Mouse (Mus musculus) midbrain, embryonic 16.5 days (tissue): ENCODE measurements around the gene Lztr1. TPM values are rescaled to one million over a fixed set of nuclear protein-coding genes. Genes with fewer than 3 reads are reported as not detected.

Experiments used
- ATAC-seq: fragments of 200-750 bp; cut with Nextera tagmentation; 2 replicates; pipeline ENCODE4 v1.8.0; 2017; ENCODE audit warnings: moderate TSS enrichment
- H3K27ac ChIP-seq: fragments of 300-500 bp; sonication (generic); 2 replicates; pipeline ENCODE4 v1.5.1; 2014; ENCODE audit warnings: mild to moderate bottlenecking, low read length, mixed read lengths
- H3K27me3 ChIP-seq: fragments of 300-500 bp; sonication (generic); 2 replicates; pipeline ENCODE4 v1.6.1; 2014; ENCODE audit warnings: low read depth, low read length, mixed read lengths; ENCODE audit not compliant: control insufficient read depth, insufficient read depth
- H3K36me3 ChIP-seq: fragments of 300-500 bp; sonication (generic); 2 replicates; pipeline ENCODE4 v1.6.1; 2014; ENCODE audit warnings: mild to moderate bottlenecking, low read length, moderate library complexity, mixed read lengths; ENCODE audit not compliant: control insufficient read depth, insufficient read depth
- H3K4me1 ChIP-seq: fragments of 300-500 bp; sonication (generic); 2 replicates; pipeline ENCODE4 v1.6.1; 2014; ENCODE audit warnings: mild to moderate bottlenecking, low read length, mixed read lengths; ENCODE audit not compliant: control insufficient read depth, insufficient read depth
- H3K4me2 ChIP-seq: fragments of 300-500 bp; sonication (generic); 2 replicates; pipeline ENCODE4 v1.6.1; 2014; ENCODE audit warnings: mild to moderate bottlenecking, low read length, mixed read lengths
- H3K4me3 ChIP-seq: fragments of 300-500 bp; sonication (generic); 2 replicates; pipeline ENCODE4 v1.5.1; 2014; ENCODE audit warnings: low read depth, mild to moderate bottlenecking, low read length, moderate library complexity, mixed read lengths
- H3K9ac ChIP-seq: fragments of 300-500 bp; sonication (generic); 2 replicates; pipeline ENCODE4 v1.6.1; 2014; ENCODE audit warnings: low read depth, low read length, mixed read lengths
- H3K9me3 ChIP-seq: fragments of 300-500 bp; sonication (generic); replicated peaks from 2 replicates; pipeline ENCODE4 v1.6.1; 2014; ENCODE audit warnings: mild to moderate bottlenecking, low read length, mixed read lengths; ENCODE audit not compliant: control insufficient read depth, poor library complexity, severe bottlenecking
- WGBS: fragments of 180-500 bp; shearing (Covaris S2); extraction: QIAGEN DNeasy Blood & Tissue Kit; methylation state at CpG from one replicate; pipeline ENCODE4 v1.1.7; 2014; 5-methylcytosine and 5-hydroxymethylcytosine counted together
- polyA plus RNA-seq: library from polyadenylated mRNA; unstranded; fragments of >200 nt; fragmentation: Nextera tagmentation; extraction: Ambion mirVana; gene quantifications from 2 replicates; pipeline ENCODE4 v1.2.1, GENCODE M21; 2015

Lztr1 gene
- polyA plus RNA-seq, 1 experiment from 2014 or later, result 151 TPM

- Histone ChIP-seq H3K4me3 (no peak overlapping the region), H3K4me1 (peaks cover 13% of the 10 kb centered on the region), H3K9me3 (no peaks in the 10 kb centered on the region), H3K27me3 (no peaks in the 10 kb centered on the region), H3K36me3 (no peaks in the 10 kb centered on the region), H3K4me2 (no peak overlapping the region), H3K9ac (no peak overlapping the region), H3K27ac (no peak overlapping the region)
- WGBS, result 70% methylated on average over 4 of the region's 4 CpGs
- ATAC-seq, result no peak
Observed at GRCm38 (mm10) chr16:17478331-17478943, 30.1 kb upstream of the Lztr1 start.

- Histone ChIP-seq H3K4me2 (no peak overlapping the region), H3K4me1 (peaks cover 9% of the 10 kb centered on the region), H3K27me3 (no peaks in the 10 kb centered on the region), H3K9me3 (no peaks in the 10 kb centered on the region), H3K27ac (no peak overlapping the region), H3K4me3 (no peak overlapping the region), H3K9ac (no peak overlapping the region), H3K36me3 (peaks cover 16% of the 10 kb centered on the region)
- ATAC-seq, result no peak
- WGBS, result 90% methylated on average over 2 of the region's 2 CpGs
Observed at GRCm38 (mm10) chr16:17481465-17481864, 27.0 kb upstream of the Lztr1 start.

GRCm38 (mm10) chr16:17486505-17486904 lies 22.0 kb upstream of the Lztr1 start:
- Histone ChIP-seq H3K27ac (no peak overlapping the region), H3K4me2 (no peak overlapping the region), H3K9me3 (no peaks in the 10 kb centered on the region), H3K4me1 (peaks cover 9% of the 10 kb centered on the region; the same call in 1 of the 2 replicates), H3K4me3 (no peak overlapping the region), H3K27me3 (peaks cover 3% of the 10 kb centered on the region), H3K9ac (no peak overlapping the region), H3K36me3 (peaks cover 20% of the 10 kb centered on the region)
- 40% methylated on average over 3 of the region's 3 CpGs for WGBS
- no peak for ATAC-seq

- Histone ChIP-seq H3K27ac (no peak overlapping the region), H3K9ac (peak overlapping the region; percentile 74), H3K4me3 (peak overlapping the region; percentile 46), H3K36me3 (peaks cover 17% of the 10 kb centered on the region), H3K27me3 (peaks cover 3% of the 10 kb centered on the region), H3K4me2 (peak overlapping the region; percentile 94), H3K9me3 (no peaks in the 10 kb centered on the region), H3K4me1 (peaks cover 9% of the 10 kb centered on the region; the same call in 1 of the 2 replicates)
- peak; percentile 23; the same call in 1 of the 2 replicates for ATAC-seq
- 45% methylated on average over 14 of the region's 14 CpGs for WGBS
Observed at GRCm38 (mm10) chr16:17488478-17489468, 19.7 kb upstream of the Lztr1 start.

GRCm38 (mm10) chr16:17489469-17490111 lies 18.9 kb upstream of the Lztr1 start, which contains the start of gene Aifm3:
Aifm3 (plus strand) TSS chr16:17489611.
- no peaks in the 10 kb centered on the region for H3K9me3 ChIP-seq
- H3K4me2 ChIP-seq, result peak within 1 kb of the TSS; percentile 94
- peaks cover 3% of the 10 kb centered on the region for H3K27me3 ChIP-seq
- under 1% methylated on average over 39 of the region's 47 CpGs for WGBS
- H3K9ac ChIP-seq, result peak within 1 kb of the TSS; percentile 74
- peak within 1 kb of the TSS; percentile 46 for H3K4me3 ChIP-seq
- peaks cover 9% of the 10 kb centered on the region; the same call in 1 of the 2 replicates for H3K4me1 ChIP-seq
- no peak within 1 kb of the TSS for H3K27ac ChIP-seq
- H3K36me3 ChIP-seq, result peaks cover 8% of the 10 kb centered on the region
- ATAC-seq, result peak; percentile 43

- ATAC-seq, result no peak
- WGBS, result 87% methylated on average over 5 of the region's 5 CpGs
Observed at GRCm38 (mm10) chr16:17491154-17491553, 17.3 kb upstream of the Lztr1 start.

GRCm38 (mm10) chr16:17491896-17492561 lies 16.5 kb upstream of the Lztr1 start:
- Histone ChIP-seq H3K27ac (no peak overlapping the region), H3K36me3 (peaks cover 3% of the 10 kb centered on the region; the same call in 1 of the 2 replicates), H3K9ac (no peak overlapping the region), H3K4me2 (no peak overlapping the region), H3K27me3 (peaks cover 3% of the 10 kb centered on the region), H3K4me1 (peaks cover 13% of the 10 kb centered on the region; the same call in 1 of the 2 replicates), H3K9me3 (no peaks in the 10 kb centered on the region), H3K4me3 (no peak overlapping the region)
- WGBS, result 72% methylated on average over 5 of the region's 5 CpGs
- ATAC-seq, result no peak

More at GRCm38 (mm10) chr16:17491154-17491553, 17.3 kb upstream of the Lztr1 start:
- Histone ChIP-seq H3K4me3 (no peak overlapping the region), H3K36me3 (peaks cover 3% of the 10 kb centered on the region; the same call in 1 of the 2 replicates), H3K4me1 (peaks cover 9% of the 10 kb centered on the region; the same call in 1 of the 2 replicates), H3K9ac (no peak overlapping the region), H3K9me3 (no peaks in the 10 kb centered on the region), H3K27ac (no peak overlapping the region), H3K4me2 (no peak overlapping the region), H3K27me3 (peaks cover 3% of the 10 kb centered on the region)
